Mouse (Mus musculus) v-Abl transformed pro-B cells (cell line): ENCODE measurements around the gene Gm20388.

Source experiments
- in situ Hi-C, 2 experiments: fragments of 400-800 bp; cut with MboI; formaldehyde crosslinking; loops; one replicate each; pipeline ENCODE4 v1.15.1; 2025; ENCODE audit not compliant: unreplicated experiment in 2 of 2

The Gm20388 gene

DNA sequence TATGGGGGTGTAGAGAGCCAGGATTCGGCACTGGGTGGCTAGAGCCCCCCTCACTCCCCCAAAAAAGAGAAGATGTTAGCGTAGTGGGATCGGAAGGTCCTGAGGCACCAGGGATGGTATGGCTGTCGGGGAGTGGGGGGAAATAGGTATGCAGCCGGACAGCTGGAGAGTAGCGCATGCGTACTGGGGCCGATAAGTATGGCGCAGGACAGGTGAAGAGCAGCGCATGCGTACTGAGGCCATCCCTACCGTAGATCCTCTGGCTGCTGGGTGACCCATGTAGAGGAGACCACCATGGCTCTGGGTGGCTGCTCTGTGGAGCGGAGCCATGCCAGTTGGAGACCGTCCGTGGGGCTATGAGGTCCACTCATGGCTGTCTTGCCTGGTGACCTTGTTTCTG, 585.8 kb downstream of the Gm20388 start:
- in situ Hi-C loops, result no loop called here

DNA sequence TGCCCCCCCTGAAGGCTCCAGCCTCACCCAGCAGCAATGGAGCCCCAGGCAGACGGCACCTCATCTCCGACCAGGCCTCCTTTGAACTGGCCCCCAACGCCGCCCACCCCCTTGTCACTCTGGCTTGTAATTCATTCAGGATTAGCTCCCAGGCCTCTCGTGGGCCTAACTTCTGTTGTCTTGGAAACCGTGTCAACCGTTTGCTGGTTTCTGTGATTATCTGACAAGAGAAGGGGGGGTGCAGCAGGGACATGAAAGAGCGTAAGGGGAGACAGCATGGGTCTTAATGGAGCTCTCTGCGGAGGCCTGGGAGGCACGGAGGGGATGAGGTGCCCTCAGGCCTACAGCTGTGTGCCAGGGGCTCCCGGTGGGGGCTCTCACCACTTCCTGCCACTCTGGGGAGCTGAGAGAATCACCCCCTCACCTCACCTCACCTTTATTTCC, 586.9 kb downstream of the Gm20388 start:
- in situ Hi-C loops, result no loop called here

- in situ Hi-C loops, result no loop called here
These were observed 587.7 kb downstream of the Gm20388 start for GRCm38 (mm10) chr8:120498349-120498831.

- in situ Hi-C loops, result no loop called here
These were observed 588.4 kb downstream of the Gm20388 start for GRCm38 (mm10) chr8:120498926-120499605.

- in situ Hi-C loops, result loop anchor here in 1 of 2 experiments (25.0 kb wide), 1 partner anchor 88 kb away; no protein-coding TSS in a partner anchor
These were observed 590.1 kb downstream of the Gm20388 start for GRCm38 (mm10) chr8:120500701-120501261.

GRCm38 (mm10) chr8:120501426-120501825, 590.8 kb downstream of the Gm20388 start:
- in situ Hi-C loops, result loop anchor here in 1 of 2 experiments (25.0 kb wide), 1 partner anchor 89 kb away; no protein-coding TSS in a partner anchor

GRCm38 (mm10) chr8:120502428-120502827, 591.8 kb downstream of the Gm20388 start:
- in situ Hi-C loops, result loop anchor here in 1 of 2 experiments (25.0 kb wide), 1 partner anchor 90 kb away; no protein-coding TSS in a partner anchor

GRCm38 (mm10) chr8:120504251-120505081, 593.8 kb downstream of the Gm20388 start:
- in situ Hi-C loops, result loop anchor here in 1 of 2 experiments (25.0 kb wide), 1 partner anchor 92 kb away; no protein-coding TSS in a partner anchor

DNA sequence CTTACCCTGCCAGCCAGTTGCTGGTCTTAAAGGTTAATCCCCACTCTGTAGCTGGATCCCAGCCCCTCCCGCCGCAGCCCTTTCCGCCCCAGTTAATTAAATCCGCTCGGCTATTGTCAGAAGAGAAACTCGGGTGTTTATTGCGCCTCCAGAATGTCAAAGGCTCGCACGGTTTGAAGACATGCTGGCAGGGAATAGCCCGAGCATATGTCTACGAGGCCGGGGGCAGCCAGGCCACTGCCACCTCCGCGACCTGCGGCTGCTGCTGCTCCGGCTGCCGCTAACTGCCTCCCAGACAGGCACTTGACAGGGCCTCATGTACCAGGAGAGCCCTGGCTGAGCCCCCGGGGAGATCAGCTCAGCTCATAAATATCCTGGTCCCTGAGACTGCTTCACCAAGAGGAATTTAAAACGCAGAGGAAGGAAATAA, 594.5 kb downstream of the Gm20388 start:
- in situ Hi-C loops, result loop anchor here in 1 of 2 experiments (25.0 kb wide), 1 partner anchor 93 kb away; no protein-coding TSS in a partner anchor

- in situ Hi-C loops, result loop anchor here in 1 of 2 experiments (25.0 kb wide), 1 partner anchor 93 kb away; no protein-coding TSS in a partner anchor
These were observed 595.1 kb downstream of the Gm20388 start for GRCm38 (mm10) chr8:120505619-120506310.

DNA sequence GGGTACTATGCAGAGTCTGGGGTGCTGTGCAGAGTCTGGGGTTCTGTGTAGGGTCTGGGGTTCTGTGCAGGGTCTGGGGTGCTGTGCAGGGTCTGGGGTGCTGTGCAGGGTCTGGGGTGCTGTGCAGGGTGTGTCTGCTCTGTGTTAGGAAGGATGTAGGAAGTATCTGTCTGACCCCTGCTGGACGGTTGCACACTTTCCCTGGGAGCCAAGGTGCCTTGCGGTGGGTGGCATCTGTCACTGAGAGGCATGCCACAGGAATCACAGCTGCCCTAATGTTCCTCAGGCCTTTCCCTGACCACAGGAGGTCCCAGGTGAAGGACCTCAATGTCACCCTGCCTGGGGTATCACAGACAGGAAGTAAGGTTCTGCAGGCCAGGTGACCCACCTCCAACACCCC, 595.9 kb downstream of the Gm20388 start:
- in situ Hi-C loops, result loop anchor here in 1 of 2 experiments (25.0 kb wide), 1 partner anchor 94 kb away; no protein-coding TSS in a partner anchor

DNA sequence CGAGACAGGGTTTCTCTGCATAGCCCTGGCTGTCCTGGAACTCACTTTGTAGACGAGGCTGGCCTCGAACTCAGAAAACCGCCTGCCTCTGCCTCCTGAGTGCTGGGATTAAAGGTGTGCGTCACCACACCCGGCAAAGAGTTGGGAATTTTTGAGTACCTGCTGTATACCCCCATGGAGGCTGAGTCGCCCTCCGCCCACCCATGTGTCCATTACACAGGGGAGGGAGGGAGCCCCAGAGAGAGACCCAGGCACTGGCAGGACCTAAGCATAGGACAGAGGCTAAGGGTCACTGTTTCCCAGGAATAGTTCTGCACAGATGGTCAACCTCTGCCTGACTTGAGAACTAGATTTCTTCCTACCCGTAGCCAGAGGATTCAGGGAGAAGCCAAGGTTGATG, 596.6 kb downstream of the Gm20388 start:
- in situ Hi-C loops, result loop anchor here in 1 of 2 experiments (25.0 kb wide), 1 partner anchor 95 kb away; no protein-coding TSS in a partner anchor

DNA sequence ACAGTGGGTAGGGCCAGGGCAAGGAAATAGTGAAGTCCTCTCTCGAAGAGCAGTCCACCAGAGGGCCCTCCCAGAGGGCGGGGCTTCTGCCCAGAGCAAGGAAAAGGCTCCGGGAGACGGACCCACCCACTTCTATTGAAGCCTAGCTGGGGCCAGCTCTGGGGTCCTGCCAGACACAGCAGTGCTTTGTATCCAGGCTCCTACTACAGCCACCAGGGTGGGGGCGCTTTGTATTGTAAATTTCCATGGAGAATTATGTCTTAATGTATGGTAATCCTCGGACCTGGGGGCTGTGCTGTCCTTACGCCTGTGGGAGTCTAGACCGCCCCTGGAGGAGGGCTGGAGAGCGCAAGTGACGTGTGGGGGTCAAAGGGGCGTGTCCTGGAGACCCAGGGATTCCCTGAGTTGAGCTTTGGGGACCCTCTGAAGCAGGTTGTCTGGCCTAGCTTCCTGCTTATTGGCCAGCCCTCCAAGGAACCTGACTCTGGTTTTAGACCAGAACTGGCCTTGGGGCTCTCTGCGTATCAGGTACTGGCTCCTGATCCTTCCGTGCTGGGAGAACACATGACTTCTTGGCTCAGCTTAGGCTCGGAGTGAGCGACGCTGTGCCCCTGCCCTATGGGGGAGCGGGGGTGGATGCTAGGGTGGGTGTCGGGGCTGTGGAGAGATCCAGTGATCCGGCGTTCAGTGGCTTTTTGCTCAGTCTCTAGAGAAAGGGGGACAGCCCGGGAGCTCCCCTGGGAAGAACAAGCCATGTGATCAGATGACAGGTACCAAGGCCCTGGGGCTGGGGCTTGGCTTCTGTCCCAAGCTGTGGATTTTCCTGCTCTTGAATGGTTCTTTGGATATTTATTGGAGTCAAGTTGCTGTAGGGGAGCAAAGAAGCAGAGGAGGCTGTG, 598.7 kb downstream of the Gm20388 start:
- in situ Hi-C loops, result loop anchor here in 1 of 2 experiments (25.0 kb wide), 1 partner anchor 97 kb away; no protein-coding TSS in a partner anchor

DNA sequence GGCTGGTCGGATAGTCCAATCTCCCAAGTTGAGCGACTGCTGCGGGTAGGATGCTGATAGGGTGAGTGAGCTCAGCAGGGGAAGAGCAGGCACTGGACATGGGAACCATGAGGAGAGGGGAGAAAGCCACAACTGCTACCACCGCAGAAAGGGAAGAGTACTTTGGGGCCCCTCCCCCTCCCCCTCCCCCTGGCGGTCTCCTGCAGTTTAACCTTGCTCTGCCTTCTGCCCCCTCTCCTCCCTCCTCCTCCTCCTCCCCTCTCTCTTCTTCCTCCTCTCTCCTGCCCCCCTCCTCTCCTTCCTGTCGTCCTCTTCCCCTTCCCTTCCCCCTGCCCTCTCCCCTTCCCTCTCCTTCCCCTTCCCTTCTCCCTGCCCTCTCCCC, 599.4 kb downstream of the Gm20388 start:
- in situ Hi-C loops, result loop anchor here in 1 of 2 experiments (25.0 kb wide), 1 partner anchor 98 kb away; no protein-coding TSS in a partner anchor

DNA sequence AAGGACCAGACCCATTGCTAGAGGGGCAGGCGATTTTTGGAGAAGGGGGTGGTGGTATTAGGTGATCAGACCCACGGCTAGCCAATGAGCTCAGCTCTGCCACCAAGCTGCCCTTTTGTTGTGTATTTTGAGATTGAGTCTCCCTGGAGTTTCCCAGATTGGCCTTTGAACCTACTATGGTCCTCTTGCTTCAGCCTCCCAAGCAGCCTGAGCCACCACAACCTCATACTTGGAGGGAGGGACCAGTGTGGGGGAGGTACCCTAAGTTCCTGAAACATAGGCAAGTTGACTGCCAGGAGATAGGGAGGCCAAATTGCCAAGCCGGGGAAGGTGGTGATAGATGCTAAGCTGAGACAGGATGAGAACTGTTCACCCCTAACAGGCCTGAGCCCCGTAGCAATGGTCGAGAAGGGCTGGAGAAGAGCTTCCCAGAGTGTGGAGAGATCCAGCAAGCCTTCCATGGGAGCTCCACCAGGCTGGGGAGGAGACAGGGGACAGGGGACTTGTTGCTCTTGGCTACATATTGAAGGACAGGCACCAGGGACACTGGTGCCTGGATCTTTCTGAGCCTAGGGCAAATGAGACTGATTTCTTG, 600.3 kb downstream of the Gm20388 start:
- in situ Hi-C loops, result loop anchor here in 1 of 2 experiments (25.0 kb wide), 1 partner anchor 99 kb away; no protein-coding TSS in a partner anchor

GRCm38 (mm10) chr8:120511737-120512136, 601.1 kb downstream of the Gm20388 start:
- in situ Hi-C loops, result loop anchor here in 1 of 2 experiments (25.0 kb wide), 1 partner anchor 99 kb away; no protein-coding TSS in a partner anchor

DNA sequence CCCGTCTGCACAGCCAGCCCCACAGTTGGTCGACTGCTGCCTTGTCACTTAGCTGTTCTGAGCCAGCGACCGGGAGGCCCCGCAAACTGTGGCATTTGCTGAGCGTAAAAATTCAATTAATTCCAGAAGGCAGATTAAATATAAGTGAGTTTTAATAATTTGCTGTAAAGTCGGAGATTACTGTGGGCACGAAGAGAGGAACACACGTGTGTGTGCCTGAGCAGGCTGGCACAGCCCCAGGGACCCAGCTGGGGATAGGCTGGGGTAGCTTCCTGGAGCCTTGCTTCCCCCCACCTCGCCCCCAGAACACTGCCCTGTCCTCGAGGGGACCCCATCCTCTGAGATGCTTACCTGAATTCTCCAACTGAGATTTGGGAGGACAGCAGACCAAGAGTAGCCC, 601.7 kb downstream of the Gm20388 start:
- in situ Hi-C loops, result loop anchor here in 1 of 2 experiments (25.0 kb wide), 1 partner anchor 100 kb away; no protein-coding TSS in a partner anchor

DNA sequence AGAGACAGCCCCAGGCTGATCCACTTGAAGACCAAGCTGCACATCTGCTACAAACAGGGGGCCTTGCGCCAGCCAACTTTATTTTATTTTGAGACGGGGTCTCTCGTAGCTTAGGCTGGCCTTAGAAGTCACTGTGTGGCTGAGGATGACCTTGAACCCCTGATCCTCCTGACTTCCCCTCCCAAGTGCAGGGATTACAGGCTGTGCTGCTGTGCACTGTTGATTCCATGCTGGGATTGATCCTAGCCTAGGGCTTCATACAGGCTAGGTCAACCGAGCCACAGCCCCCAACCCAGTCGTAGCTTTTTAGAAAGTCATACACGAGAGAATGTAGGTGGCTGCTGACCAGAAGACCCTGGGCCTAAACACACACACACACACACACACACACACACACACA, 602.5 kb downstream of the Gm20388 start:
- in situ Hi-C loops, result loop anchor here in 1 of 2 experiments (25.0 kb wide), 1 partner anchor 101 kb away; no protein-coding TSS in a partner anchor
